Mouse (Mus musculus) cortical plate, adult 2 months (tissue): ENCODE data around the gene Nudt19.

ENCODE experiments used
- CTCF ChIP-seq: fragments of 200-500 bp; IDR thresholded peaks from 2 replicates; pipeline ENCODE4 v1.5.1; 2011; ENCODE audit warnings: mild to moderate bottlenecking, control low read depth, low read length; ENCODE audit not compliant: insufficient read depth; ENCODE audit errors: extremely low read depth
- POLR2A ChIP-seq: fragments of 200-500 bp; IDR thresholded peaks from 2 replicates; pipeline ENCODE4 v1.6.1; 2011; ENCODE audit warnings: mild to moderate bottlenecking, low read length, control low read depth; ENCODE audit not compliant: insufficient read depth; ENCODE audit errors: extremely low read depth

- TF ChIP-seq CTCF, result no peak
- TF ChIP-seq POLR2A, result no peak
These were observed 27.4 kb upstream of the Nudt19 start for GRCm38 (mm10) chr7:35583476-35584025.
